Mouse (Mus musculus) kidney, adult 11 months (tissue): ENCODE results near the gene Tiparp.

Experiments
- DNase-seq: peaks from one replicate; pipeline ENCODE4 v3.0.0; 2022

Tiparp gene

DNA sequence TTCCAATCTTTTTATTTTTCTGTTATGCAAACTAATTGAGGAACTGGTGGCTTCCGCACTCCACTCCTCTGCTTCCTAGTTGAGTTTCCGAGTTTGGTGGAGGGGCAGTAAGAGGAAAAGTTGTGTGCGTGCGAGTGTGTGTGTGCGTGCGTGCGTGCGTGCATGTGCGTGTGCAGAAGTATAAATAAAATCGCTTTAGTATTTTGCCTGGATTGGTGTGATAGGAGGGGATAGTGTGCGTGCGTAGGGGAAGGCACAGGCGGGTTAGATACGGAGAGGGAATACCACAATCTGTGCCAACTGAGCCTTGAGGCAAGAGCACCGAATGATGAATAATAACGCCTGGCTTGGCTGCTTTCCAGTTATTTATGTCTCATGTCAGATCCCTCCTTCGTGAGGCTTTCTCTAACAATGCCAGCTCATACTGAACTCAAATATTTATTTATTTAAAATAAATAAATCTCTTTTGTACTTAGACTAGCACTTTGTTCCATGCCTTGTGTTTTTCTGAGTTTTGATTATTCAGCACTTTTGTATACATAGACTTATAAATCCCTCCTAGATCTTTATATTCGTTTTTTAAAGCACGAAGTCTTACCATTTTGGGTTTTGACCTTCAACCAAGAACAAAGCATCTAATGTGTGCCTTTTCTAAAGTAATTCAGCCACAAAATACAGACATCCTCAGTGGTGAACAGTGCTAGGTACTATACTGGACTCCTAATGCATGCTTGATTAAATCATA is 1.4 kb downstream of the Tiparp start:
- DNase-seq = no peak

DNA sequence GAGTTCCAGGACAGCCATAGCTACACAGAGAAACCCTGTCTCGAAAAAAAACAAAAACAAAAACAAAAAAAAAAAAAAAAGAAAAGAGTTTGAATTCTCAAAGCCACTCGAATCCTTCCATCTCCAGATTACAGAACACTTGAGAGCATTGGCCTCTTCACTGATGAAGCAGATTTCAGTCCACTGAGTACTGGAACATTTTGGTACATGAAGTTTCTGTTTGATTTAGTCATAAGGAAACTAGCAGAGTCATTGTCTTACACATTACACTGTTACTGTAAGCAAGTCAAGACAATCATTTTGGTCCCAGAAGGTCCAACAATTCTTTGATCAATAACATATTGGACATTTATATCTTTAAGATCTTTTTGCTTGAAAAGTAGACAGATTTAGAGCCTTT is 4.8 kb downstream of the Tiparp start:
- no peak for DNase-seq

DNA sequence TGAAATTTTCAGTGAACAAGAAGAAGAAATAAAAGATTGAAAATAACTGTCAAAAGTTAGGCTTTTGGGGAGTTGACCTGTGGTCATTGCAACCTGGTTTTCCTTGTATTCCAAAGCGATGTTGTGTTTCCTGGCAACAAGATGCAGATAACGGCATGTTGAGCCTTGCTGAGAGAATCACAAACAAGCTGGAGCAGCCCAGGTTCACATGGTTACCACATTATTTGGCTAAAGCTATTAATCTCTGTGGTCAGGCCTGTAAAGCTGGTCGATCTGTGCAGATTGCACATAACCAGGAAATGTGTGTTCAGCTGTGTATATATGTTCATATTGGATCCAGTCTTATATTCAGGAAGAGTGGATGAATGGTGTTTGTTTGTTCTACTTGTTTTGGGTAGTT is 5.4 kb downstream of the Tiparp start:
- no peak for DNase-seq

DNA sequence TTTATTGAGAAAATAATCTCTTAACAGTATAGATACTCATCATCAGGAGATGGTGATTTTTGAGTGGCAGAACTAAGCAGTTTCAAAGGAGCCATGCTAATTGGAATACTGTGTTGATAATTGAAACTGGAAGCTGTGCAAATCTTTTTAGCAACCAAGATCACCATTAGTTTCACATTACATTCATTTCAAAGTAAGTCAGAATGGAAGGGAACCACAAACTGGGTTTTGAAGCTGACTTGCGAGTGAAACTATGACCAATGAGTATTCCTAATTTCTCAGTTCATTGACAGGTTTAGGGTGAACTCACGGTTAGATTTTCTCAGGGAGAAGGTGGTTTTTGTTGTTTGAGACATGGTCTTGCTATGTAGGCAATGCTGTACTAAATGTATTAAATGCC is 6.3 kb downstream of the Tiparp start:
- no peak for DNase-seq

DNA sequence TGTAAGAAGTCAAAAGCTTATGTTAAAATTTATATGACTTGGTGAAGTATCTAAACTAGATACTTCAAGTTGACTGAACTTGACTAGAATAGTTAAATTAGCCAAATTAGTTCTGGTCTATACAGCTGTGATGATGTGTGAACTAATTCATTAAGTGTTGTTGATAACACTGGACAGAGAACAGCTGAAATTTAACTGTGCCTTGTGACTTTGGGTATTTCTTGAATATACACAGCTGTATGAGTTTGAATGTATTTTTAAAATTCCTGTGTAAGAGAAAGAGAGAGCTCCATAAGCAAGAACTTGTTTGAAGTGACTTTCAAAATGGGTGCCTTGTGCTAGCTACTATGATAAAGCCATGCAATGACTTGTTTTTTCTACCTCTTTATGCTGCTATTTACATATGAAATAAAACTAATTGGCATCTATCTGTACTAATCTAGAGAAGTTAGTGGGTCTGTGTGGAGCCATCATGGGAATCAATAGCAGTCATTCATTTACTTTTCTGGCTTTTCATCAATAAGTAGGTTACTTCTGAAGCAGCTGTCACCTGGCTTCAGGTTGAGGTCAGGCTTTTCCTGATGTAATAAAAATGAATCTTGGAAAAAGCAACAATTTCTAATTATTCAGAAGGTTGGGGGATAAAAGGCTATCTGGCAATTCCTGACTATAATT is 7.0 kb downstream of the Tiparp start:
- DNase-seq = no peak

DNA sequence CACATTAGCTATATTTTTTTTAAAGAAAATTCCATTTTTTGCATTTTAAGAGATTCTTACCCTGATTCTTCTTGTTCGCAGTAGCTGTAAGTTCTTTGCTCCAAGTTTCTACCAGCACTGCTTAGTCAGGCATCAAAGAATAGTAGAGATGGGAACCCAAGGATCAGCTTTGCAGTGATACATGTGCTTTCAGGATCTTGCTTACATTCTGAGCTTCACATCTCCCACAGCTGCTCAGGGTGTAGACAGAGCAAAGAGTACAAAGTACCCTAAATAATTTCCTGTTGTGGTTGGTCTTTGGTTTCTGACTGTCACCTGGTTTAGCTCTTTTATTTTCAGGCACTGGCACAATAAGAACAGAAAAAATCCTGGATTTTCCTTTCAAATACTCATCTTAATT is 9.1 kb downstream of the Tiparp start:
- no peak for DNase-seq

DNA sequence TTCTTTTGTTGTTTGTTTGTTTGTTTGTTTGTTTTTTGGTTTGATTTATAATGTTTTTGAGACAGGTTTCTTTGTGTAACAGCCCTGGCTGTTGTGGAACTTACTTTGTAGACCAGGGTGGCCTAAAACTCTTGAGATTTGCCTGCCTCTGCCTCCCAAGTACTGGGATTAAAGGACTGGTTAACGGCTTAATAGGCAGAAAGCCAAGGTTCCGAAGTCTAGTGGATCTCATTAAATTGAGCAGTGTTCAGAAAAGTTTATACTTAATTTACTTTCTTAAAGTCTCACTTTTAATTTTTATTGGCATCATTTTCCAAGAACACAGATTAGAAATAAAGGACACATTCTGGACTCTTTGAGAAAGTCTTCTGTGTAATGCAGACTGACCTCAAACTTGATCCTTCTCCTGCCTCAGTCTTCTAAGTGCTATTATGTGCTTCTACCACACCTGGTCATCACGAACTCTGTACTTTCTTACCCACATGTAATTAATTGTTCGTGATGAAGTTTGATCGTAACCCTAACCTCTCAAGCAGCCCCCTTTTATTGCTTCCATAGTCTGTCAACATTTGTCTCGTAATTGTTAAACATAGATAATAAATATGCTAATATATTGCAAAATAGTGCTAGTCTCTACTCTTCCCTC is 12.8 kb downstream of the Tiparp start:
- no peak for DNase-seq

DNA sequence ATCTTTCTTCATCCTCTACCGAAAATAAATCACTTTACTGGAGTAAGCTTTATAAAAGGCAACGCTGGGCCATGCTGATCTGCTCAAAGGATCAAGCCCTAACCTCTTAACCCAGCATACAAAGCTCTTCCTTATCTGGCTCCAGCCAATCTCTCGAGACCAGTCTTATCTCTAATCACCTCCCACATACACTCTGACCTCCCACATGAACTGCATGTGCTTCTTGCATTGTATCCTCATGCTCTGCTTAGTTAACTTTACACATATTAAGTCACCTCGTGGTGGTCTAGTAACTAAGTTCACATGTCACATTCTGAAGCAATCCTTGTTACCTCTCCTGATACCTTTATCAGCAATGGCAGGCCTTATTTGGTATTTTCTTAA is 13.3 kb downstream of the Tiparp start:
- DNase-seq = no peak

DNA sequence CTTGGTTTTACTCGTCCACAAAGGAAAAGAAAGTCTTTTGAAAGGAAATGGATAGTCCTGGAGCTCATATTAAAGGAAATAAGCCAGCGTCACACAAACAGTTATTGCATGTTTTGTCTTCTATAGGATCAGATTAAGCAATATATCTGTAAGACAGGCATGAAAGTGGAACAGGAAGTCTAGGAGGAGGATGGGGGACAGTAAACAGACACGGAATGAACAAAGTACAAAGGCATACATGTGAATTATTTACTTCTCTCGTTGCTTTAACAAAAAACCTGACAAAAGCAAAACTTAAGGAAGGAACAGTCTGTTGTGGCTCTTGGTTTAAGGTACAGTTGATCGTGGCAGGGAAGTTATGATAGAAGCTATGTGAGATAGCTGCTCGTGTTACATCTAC is 21.6 kb downstream of the Tiparp start:
- DNase-seq = no peak

DNA sequence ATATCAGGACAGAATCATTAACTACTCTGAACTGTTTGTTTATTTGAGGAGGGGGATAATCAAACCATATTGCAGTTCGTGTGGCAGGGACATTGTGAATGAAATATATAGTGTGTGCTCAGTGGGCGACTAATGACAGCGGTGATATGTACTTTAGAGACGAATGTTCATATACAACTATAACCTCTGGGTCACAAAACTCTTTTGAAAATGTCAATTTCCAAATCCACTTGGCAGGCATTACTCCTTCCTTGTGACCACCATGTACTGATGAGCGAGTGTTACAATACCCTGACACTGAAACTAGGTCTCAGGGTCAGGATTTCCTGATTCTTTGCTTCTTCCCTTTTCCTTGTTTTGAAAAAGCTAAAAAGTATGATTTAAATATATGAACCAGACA is 22.9 kb downstream of the Tiparp start:
- DNase-seq = no peak

DNA sequence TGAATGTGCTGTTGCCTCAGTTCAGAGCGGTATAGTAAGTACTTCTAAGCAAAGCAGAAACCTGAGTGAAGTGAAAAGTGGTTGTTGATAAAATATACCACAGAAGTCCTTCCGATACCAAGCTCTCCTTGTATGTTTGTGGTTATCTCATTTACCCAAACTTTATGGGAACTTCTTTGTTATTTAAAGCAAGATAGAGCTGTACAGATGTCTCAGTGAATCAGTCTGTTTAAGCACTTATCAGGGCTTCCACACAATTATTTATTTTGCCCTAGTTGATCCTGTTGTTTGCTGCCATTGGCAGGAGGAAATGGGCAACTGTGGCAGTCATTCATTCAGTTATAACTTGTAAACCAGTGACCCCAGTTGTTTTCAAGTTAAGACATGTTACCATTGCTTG is 26.4 kb downstream of the Tiparp start:
- no peak for DNase-seq

DNA sequence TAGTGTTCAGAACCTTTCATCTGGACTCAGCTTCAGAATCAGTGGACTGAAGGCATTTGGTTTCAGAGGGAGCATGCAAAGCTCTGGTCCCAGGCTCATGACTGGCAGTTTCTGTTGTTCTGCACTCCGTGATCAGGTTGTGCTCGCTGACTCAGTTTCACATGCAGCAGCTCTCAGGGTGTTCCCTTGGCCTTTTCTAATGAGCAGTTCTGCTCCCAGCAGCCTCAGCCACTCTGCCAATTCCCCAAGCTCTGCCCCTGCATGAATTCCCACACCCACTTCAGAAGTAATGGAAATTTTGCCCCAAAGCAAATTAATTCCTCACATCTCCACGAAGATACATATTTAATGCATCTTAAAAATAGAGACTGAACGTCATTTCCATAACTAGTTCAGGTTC is 30.5 kb downstream of the Tiparp start:
- no peak for DNase-seq

DNA sequence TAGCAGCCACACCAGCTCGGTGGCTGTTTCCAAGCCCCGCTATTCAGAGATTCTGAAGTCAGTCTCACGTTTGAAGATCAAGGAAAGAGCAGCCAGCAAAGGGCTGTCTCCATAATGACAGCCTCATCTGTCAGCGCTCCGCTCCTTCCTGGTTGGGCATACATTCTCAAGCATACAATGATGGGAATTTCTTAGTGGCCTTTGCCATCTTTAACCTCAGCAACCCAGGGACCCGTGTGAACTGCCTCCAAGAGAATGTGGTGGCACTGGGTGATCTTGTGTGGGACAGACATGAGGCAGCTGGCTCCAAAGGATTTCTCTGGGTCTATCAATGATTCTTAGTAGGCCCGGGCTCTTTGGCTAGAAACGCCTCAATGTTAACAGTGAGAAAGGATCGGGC is 34.0 kb downstream of the Tiparp start:
- DNase-seq = no peak

DNA sequence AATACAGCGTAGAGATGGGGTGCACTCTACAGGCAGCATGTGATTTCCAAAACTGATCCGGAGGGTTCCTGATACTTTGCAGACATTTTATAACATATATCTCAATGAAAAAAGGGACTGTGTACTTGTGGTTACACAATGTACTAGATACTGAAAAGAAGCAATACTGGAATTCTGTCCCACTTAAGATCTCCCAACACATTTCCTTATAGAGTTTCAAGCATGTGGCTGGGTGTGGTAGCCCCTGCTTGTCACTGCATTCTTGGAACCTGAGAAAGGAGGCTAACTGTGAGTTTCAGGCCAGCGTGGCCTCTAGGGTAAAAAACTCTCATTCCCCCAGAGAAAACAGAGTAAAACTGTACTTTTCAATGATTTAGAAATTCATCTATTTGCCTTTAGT is 34.5 kb downstream of the Tiparp start:
- no peak for DNase-seq

DNA sequence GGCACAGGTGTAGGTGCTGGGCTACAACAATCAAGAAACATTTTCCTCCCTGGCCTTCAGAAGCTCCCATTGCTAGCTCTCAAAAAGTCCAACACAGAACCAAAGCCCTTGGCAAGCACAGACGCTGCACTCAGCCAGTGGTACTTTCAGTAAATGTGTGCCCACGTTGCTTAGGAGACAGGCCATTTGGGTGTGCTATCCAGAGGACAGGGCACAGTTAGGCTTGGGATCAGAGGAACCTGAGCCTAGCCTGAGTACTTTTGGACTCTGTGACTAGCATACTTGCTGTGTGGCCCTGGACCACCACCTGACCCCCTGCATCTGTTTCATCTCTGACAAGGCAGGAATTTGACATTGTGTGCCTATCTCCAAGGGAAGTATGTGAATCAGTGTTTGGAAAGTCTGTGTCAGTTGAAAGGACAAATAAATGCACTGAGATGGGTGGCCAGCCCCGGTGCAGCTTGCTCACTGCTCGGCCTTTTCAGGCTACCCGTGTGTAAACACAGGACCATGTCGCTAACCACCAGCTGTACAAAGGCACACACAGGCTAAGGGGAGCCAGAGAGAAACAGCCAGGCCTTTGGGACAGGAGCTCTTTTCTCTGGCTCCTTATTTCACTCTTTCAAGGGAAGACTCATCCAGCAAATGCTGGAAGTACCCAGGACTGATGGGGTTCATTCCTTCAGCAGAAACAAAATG is 35.9 kb downstream of the Tiparp start:
- DNase-seq = peak; percentile 33

DNA sequence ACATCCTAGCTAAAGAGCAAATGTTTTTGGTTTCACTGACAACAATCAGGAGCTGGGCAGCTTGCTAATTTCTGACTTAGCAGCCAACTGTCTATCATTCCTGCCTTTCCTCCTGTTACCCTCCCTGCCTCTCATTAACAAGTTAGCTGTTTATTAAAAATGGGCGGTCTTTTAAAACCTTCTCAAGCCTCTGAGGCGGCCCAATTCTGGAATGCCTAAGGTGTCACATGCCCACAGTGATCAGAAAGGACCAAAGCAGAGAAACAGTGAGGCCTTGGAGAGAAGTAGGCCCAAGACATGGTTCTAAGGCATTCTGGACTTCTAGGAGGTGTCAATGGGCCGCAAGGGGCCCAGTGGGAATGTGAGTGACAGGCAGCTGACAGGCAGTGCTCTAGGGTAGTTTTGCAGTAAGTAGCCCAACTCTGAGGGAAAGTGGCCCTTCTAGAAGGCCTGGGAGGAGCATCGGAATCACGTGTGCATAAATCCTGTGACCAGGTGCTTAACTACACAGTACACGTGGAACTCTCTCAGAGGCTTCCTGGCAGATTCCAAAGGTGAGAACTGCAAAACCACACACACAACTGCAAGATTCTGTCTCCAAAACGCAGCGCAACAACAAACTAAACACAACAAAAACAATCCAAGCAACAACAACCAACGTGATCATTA is 37.6 kb downstream of the Tiparp start:
- peak; percentile 85 for DNase-seq

DNA sequence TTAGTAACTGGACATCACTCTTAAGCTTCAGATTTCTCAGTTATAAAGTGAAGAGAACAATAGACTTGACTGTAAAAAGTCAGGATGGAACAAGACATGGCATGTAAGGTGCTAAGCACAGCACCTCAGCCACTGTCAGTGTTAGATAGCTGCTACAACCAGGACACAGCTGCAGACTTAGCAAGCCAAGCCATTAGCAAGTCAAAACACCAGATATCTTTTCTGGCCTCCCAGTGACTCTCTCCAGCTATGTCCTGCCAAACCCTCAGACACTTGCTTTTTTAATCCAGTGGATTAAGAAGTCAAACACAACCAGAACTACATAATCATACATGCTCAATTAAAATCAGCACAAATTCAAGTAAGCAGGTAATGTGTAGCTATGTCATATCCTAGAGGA is 41.7 kb downstream of the Tiparp start:
- DNase-seq = no peak

DNA sequence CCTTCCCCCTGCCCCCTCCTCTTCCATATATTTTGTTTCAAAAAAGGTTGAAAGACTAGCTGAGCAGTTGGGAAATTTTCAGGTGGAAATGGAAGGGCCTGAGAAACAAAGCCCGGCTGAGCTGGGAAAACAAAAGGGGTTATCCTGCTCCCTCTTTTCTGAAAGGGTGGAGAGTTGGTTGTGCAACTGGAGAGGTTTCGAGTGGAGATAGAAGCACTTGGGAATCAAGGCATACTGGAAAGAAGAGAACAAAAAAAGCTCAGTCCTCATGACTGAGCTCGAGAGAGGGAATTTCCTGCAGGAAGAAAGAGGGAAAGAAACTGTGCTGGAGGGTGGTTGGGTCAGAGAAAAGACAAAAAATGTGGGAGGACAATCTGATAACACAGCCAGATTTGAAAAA is 45.3 kb downstream of the Tiparp start:
- no peak for DNase-seq

DNA sequence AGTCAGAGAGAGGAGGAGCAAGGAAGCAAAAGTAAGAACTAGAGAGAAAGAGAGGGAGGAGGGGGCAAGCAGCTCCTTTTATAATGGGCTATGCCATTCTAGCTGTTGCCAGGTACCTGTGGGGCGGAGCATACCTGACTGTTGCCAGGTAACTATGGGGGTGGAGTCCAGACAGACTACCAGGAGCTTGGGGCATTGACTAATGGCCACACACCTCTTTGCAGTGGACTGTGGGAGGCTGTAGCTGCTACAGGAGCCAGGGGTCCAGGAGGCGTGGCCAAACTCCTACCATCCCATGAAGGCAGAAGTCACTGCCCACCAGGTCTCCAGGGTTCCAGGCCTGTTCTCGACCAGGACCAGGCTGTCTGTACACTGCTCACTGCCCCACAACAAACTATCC is 49.4 kb downstream of the Tiparp start:
- no peak for DNase-seq

DNA sequence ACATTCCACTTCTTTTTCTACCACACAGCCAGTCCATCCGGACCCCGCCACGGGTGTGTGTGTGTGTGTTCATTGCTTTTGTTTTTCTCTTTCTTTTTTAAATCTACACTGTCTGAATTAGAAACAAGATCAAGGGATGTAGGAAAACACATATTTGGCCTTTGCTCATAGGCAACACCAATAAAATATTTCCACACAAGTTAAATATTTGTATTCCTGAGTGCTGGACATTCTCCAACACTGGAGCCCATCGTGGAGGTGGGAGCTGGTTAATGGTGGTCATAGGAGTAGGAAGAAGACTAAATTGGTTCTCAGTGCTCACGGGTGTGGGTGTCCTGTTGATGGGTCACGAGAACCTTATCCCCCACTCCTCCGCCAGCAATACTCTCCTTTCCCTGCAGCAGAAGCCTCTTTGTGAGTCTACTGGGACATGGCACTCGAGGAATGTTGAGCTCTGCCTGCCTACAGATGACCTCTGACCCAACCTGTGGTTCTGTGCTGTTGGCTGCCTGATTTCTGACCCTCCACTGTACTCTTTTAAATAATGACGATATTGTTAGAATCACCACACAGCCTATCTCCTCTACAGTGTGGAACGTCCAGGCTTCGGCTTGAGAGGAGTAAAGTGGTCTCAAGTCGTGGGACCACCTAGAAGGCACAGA is 51.2 kb downstream of the Tiparp start:
- no peak for DNase-seq

DNA sequence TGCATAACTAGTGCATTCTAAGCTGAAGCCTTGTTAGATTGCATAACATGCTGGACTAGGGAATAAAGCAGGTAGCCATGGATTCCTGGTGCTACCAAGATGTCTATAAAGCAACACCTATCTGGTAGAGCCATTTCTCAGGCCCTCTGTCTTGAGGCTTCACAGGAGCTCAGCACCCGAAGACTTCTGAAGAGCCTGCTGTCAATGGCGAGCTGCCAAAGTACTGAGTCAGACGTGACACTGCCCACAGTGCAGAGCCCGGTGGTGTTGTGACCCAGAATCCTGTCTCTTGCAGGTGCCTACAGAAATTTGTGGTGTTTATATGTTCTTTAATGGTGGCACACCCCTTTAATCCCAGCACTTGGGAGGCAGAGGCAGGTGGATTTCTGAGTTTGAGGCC is 53.4 kb downstream of the Tiparp start:
- DNase-seq = no peak

DNA sequence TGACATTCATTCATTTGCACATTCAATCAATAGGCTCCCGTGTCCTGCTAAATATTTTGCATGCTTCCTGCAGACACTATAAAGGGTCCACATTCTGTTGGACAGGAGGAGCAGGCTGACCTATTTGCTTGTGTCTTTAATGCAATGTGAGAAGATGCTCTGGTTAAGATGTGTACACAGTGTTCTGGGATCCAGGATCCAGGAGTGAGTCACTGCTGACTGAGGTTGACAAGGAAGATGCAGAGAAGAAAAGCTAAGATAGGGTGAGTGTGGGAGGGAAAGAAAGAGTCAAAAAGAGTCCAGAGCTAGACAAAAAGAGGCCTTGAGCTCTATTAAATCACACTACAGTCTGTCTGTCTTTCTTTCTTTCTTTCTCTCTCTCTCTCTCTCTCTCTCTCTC is 56.1 kb downstream of the Tiparp start:
- DNase-seq = no peak

DNA sequence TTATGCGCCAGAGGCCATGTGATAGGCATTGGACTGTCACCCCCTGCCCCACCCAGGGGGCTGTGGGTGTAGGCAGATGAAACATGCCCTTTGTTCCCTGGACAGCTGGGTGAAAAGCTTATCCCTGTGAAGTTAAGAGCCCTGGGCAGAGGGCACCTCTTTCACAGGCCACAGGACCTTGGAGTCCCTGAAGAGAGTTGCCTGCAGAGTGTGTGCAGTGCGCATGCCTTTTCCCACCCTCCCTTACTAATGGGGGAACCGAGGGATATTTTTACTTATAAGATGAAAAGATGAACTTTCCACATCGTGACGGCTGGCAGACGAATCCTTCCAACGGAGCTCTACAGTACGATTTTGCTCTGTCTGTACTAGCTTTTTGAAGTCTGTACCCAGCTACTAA is 57.1 kb downstream of the Tiparp start:
- DNase-seq = peak; percentile 62
